Mouse (Mus musculus): ENCODE measurements around the gene Stk4.

Stk4 gene

GRCm38 (mm10) chr2:164081577-164081976 lies 11.5 kb downstream of the Stk4 start:
- no peak for DNase-seq (ENCODE audit: low read depth, low spot score)

- no peak for DNase-seq (ENCODE audit: low read depth, low spot score)
These were observed 12.1 kb downstream of the Stk4 start for GRCm38 (mm10) chr2:164082175-164082574.

- no peak for DNase-seq (ENCODE audit: low read depth, low spot score)
These were observed 13.7 kb downstream of the Stk4 start for GRCm38 (mm10) chr2:164083609-164084341.

- DNase-seq (ENCODE audit: low read depth, low spot score): no peak
These were observed 14.2 kb downstream of the Stk4 start for GRCm38 (mm10) chr2:164084342-164084700.

- DNase-seq (ENCODE audit: low read depth, low spot score): no peak
These were observed 17.4 kb downstream of the Stk4 start for GRCm38 (mm10) chr2:164087416-164088017.

GRCm38 (mm10) chr2:164089508-164089907 lies 19.4 kb downstream of the Stk4 start:
- no peak for DNase-seq (ENCODE audit: low read depth, low spot score)

- DNase-seq (ENCODE audit: low read depth, low spot score): no peak
These were observed 24.0 kb downstream of the Stk4 start for GRCm38 (mm10) chr2:164094152-164094551.

GRCm38 (mm10) chr2:164098603-164099250 lies 28.6 kb downstream of the Stk4 start:
- no peak for DNase-seq (ENCODE audit: low read depth, low spot score)

- DNase-seq (ENCODE audit: low read depth, low spot score): no peak
These were observed 31.8 kb downstream of the Stk4 start for GRCm38 (mm10) chr2:164101936-164102335.

- no peak for DNase-seq (ENCODE audit: low read depth, low spot score)
These were observed 32.2 kb downstream of the Stk4 start for GRCm38 (mm10) chr2:164102366-164102765.

- DNase-seq (ENCODE audit: low read depth, low spot score): no peak
These were observed 33.4 kb downstream of the Stk4 start for GRCm38 (mm10) chr2:164103501-164103900.

GRCm38 (mm10) chr2:164106287-164107035 lies 36.3 kb downstream of the Stk4 start:
- no peak for DNase-seq (ENCODE audit: low read depth, low spot score)

GRCm38 (mm10) chr2:164107125-164107874 lies 37.2 kb downstream of the Stk4 start:
- DNase-seq (ENCODE audit: low read depth, low spot score): no peak

- DNase-seq (ENCODE audit: low read depth, low spot score): no peak
These were observed 38.4 kb downstream of the Stk4 start for GRCm38 (mm10) chr2:164108501-164108900.

GRCm38 (mm10) chr2:164111546-164111945 lies 41.4 kb downstream of the Stk4 start:
- DNase-seq (ENCODE audit: low read depth, low spot score): no peak

- no peak for DNase-seq (ENCODE audit: low read depth, low spot score)
These were observed 43.9 kb downstream of the Stk4 start for GRCm38 (mm10) chr2:164114051-164114450.

GRCm38 (mm10) chr2:164115531-164115930 lies 45.4 kb downstream of the Stk4 start:
- no peak for DNase-seq (ENCODE audit: low read depth, low spot score)

GRCm38 (mm10) chr2:164119503-164119902 lies 49.4 kb downstream of the Stk4 start:
- no peak for DNase-seq (ENCODE audit: low read depth, low spot score)

GRCm38 (mm10) chr2:164123169-164123766 lies 53.1 kb downstream of the Stk4 start:
- no peak for DNase-seq (ENCODE audit: low read depth, low spot score)

GRCm38 (mm10) chr2:164126533-164126955 lies 56.4 kb downstream of the Stk4 start:
- DNase-seq (ENCODE audit: low read depth, low spot score): no peak

GRCm38 (mm10) chr2:164127297-164127696 lies 57.2 kb downstream of the Stk4 start:
- DNase-seq (ENCODE audit: low read depth, low spot score): no peak

Data from WW6 (cell line).